Mouse (Mus musculus) neural tube, postnatal 0 days (tissue): ENCODE data around the gene Gdf15. TPM values are rescaled to one million over a fixed set of nuclear protein-coding genes. Genes with fewer than 3 reads are reported as not detected.

ENCODE experiments used
- polyA plus RNA-seq: library from polyadenylated mRNA; unstranded; fragments of >200 nt; fragmentation: Nextera tagmentation; extraction: Ambion mirVana; gene quantifications from 2 replicates; pipeline ENCODE4 v1.2.1, GENCODE M21; 2015

Gene Gdf15
- 0.55 and 0.79 TPM in 2 replicates for polyA plus RNA-seq

DNA sequence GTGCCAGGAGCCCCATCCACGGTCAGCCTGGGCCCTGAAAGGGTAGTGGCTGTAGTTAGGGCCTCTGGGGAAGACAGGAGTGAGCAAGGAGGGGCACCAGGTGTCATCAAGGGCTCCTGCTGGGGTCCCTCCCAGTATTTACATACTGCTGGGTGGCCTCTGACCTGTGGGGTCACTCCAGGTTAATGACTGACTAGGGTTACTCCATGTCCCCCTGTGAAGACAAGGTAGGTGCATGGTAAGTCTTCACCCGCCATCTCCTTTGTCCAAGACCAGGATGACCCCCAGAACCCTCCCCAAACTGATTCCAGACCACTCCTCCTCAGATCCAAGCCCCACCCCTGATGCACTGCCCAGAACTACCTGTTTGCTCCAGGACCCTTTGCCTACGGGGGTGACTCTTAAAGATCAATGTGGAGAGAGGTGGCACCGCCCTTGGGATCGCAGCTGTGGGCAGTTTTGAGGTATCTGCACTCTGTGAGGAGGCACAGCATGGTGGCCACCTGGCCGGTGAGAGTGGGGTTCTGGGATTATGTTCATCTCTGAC, at the start of gene Gdf15:
Gene Gdf15 (minus strand): TSS at position 111 of the 547 bp plus-strand sequence.

DNA sequence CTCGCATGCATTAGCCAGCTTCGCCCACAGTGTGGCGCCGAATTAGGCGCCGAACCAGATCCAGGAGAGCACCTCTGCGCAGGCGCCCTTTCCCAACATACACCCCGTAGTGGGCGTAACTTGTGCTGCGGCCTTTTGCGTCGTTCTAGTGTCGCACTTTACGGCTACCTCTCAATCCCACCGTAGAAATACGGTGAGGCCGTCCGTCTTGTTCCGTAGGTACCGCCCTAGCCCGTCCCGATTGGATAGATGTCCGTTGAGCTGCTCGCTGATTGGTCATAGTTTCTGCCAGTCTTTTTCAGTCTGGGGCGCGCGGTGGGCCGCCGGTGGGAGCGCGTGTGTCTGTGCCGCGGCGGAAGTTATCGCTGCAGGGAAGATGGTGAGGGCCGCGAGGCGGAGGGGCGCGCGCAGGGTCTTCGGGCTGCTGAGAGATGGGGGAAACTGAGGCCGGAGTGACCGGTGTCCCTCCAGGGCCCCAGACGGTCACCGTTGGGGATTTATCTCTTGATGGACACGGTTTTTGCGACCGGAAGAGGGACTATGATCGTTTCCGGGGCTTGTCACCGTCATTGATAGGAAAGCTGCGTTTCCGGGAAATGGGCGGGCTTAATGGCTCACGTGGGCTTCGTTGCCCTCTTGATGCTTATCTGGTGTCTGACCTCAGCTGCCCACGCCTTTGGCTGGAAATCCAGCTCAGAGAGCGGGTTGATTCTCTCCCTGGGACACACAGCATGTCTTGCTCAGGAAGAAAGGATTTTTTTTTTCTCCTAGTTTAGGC, 41.0 kb upstream of the Gdf15 start, which contains the start of gene Lsm4:
Gene Lsm4 (plus strand): TSS at position 170 of the 778 bp plus-strand sequence.

DNA sequence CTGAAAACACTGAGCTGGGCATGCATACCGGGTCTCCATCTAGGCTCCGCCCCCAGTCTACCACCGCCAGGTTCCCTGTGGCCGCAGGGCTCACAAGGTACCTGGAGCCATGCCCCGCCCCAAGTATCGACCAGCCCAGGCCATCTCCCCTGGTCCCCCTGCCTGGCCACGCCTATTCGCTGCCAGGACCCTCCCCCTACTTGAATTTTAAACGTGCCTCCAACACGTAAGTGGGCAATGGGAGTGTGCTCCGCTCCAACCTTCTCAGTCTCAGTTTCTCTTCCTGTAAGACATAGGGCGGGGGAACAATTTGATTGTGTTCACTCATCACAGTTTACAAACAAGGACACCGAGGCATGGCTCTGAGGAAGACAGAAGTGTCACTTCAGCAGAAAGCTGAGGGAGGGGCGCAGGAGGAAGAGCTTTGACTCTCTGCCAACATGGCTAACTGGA, 28.0 kb upstream of the Gdf15 start, which contains the start of gene Pgpep1:
Gene Pgpep1 (minus strand): TSS at position 116 of the 453 bp plus-strand sequence.

DNA sequence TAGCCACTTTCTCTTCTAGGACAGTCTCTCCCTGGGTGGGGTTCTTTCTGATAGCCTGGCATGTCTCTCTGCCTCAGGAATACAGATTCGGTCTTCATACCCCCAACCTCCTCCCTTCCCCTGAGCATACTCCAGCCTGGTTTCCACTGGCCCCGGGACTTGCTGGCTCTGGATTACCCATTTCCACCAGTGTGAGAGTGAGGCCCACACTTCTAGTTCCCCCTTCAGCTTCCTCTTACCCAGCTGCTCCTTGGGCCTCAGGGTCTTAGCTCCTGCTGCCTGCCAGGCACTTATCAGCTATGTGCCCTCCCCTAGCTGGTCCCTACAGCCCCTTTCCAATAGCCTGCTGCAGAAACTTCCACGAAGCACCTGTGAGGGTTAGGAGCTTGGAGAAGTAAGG, 16.4 kb downstream of the Gdf15 start, which contains the start of gene Lrrc25:
Gene Lrrc25 (plus strand): TSS at position 262 of the 400 bp plus-strand sequence.

DNA sequence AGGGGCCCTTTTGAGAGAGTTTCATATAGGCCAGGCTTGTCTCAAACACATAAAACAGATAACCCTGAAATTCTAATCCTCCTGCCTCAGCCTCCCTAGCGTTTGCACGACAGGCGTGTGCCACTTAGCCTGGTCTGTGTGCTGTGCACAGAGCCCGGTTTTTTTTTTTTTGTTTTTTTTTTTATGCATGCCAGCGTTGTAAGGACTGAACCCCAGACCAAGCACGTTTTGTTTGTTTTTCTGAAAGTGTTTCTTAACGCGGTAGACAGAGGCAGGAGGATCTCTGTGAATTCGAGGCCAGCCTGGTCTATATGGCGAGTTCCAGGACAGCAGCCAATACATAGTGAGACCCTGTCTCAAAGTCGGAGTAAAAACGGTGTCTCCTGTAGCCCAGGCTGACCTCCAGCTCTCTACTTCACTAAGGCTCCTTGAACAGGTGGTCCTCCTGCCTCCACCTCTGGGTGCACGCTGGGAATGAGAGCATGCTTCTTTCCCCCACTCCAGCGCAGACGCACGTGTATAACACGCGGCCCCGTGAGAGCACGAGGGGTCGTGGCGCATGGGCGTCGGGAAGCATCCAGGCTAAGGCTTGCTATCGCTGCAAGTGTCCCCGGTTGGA, 23.4 kb downstream of the Gdf15 start, which contains the start of gene Ssbp4:
Gene Ssbp4 (minus strand): TSS at position 124 of the 619 bp plus-strand sequence.

DNA sequence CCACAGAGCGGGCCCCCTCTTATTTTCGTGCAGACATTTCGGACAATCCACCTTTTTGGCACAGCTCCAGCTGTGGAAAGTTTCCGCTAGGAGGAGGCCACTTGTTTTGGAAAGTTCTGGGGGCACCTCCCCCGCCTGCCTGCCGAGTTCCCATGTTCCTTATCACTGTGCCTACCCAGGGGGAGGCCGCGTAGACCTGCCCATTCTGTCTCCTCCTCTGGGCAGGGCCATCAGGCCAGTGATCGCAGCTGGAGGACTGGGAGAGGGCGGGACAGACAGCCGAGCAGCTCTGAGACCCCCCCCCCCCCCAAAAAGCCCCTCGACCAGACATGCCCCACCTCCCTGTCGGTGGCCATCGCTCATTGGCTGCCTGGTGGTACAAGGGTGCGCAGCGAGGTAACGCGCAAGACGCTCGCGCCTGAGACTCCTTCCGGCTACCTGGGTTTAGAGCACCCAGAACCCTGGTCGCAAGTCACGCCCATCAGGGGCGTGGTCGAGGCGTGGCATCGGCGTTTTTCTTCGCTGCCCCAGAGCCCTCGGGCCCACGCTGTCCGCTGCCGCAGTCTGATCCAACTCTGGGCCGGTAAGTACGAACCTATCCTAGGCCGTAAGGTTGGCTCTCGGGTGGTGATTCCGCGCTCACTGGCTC, 38.2 kb downstream of the Gdf15 start, which contains the start of gene Isyna1:
Gene Isyna1 (plus strand): TSS at position 413 of the 649 bp plus-strand sequence.

Other genes starting within 250 kb of the Gdf15 start
- 37.6 and 49.6 TPM in 2 replicates for gene Crtc1, start 192.9 kb downstream of the Gdf15 start, polyA plus RNA-seq
- 31.4 and 33.0 TPM in 2 replicates for gene Klhl26, start 155.5 kb downstream of the Gdf15 start, polyA plus RNA-seq
- gene Tmem59l, start 145.1 kb downstream of the Gdf15 start, polyA plus RNA-seq = 261 and 281 TPM in 2 replicates
- gene Crlf1, start 139.3 kb downstream of the Gdf15 start, polyA plus RNA-seq = 19.6 and 21.2 TPM in 2 replicates
- gene Rex1bd, start 125.7 kb downstream of the Gdf15 start, polyA plus RNA-seq = 212 and 215 TPM in 2 replicates
- 753 and 869 TPM in 2 replicates for gene Uba52, start 121.7 kb downstream of the Gdf15 start, polyA plus RNA-seq
- 305 and 354 TPM in 2 replicates for gene Fkbp8, start 104.7 kb downstream of the Gdf15 start, polyA plus RNA-seq
- gene Kxd1, start 104.5 kb downstream of the Gdf15 start, polyA plus RNA-seq = 52.3 and 54.9 TPM in 2 replicates
- gene Ell, start 93.0 kb downstream of the Gdf15 start, polyA plus RNA-seq = 11.4 and 14.1 TPM in 2 replicates
- 113 TPM in 2 replicates for gene Isyna1, start 38.1 kb downstream of the Gdf15 start, polyA plus RNA-seq
- 221 and 251 TPM in 2 replicates for gene Ssbp4, start 23.6 kb downstream of the Gdf15 start, polyA plus RNA-seq
- 2.3 and 2.5 TPM in 2 replicates for gene Lrrc25, start 16.3 kb downstream of the Gdf15 start, polyA plus RNA-seq
- 72.8 and 79.8 TPM in 2 replicates for gene Pgpep1, start 27.9 kb upstream of the Gdf15 start, polyA plus RNA-seq
- gene Lsm4, start 40.8 kb upstream of the Gdf15 start, polyA plus RNA-seq = 194 and 204 TPM in 2 replicates
- gene Jund, start 66.5 kb upstream of the Gdf15 start, polyA plus RNA-seq = 107 and 140 TPM in 2 replicates
- 0.03 TPM in 1 of 2 replicates, not detected in the other for gene Iqcn, start 71.0 kb upstream of the Gdf15 start, polyA plus RNA-seq
- not detected in 2 replicates for gene Gm3336, start 86.1 kb upstream of the Gdf15 start, polyA plus RNA-seq
- gene Pde4c, start 91.3 kb upstream of the Gdf15 start, polyA plus RNA-seq = 0.12 and 0.14 TPM in 2 replicates
- 832 and 885 TPM in 2 replicates for gene Rab3a, start 122.2 kb upstream of the Gdf15 start, polyA plus RNA-seq
- gene Mpv17l2, start 128.5 kb upstream of the Gdf15 start, polyA plus RNA-seq = 50.0 and 53.0 TPM in 2 replicates
- 81.0 and 96.3 TPM in 2 replicates for gene Pik3r2, start 144.3 kb upstream of the Gdf15 start, polyA plus RNA-seq
- gene Mast3, start 172.6 kb upstream of the Gdf15 start, polyA plus RNA-seq = 18.3 and 21.3 TPM in 2 replicates
- gene Il12rb1, start 176.0 kb upstream of the Gdf15 start, polyA plus RNA-seq = 0.09 and 0.14 TPM in 2 replicates
- gene Arrdc2, start 207.3 kb upstream of the Gdf15 start, polyA plus RNA-seq = 5.3 and 5.8 TPM in 2 replicates
- gene Kcnn1, start 230.8 kb upstream of the Gdf15 start, polyA plus RNA-seq = 9.4 and 10.1 TPM in 2 replicates
- 134 and 163 TPM in 2 replicates for gene Ccdc124, start 241.5 kb upstream of the Gdf15 start, polyA plus RNA-seq